Mouse (Mus musculus): ENCODE results near the gene Abcc1. TPM values are rescaled to one million over a fixed set of nuclear protein-coding genes. Genes with fewer than 3 reads are reported as not detected.

Gene Abcc1
- total and polyA plus RNA-seq, 2 experiments from 2014 or later = 5.9 to 15.3 TPM

DNA sequence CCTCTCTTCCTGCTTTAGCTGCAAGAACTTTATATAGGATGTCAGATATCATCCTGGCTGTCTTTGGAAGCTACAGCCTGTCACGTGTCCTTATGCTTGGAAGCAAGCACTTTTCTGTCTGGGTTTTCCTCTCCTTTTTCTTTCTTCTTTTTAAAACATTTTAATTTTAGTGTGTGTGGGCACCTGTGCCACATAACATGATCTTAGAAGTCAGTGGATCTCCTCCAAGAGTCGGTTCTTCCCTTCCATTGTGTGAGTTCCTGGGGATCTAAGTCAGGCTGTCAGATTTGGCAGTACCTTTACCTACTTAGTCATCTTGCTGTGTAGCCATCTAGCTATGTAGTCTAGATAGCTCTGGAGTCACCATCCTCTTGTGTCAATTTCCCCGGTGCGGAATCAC lies 37.9 kb downstream of the Abcc1 start:
- Histone ChIP-seq H3K27ac (ENCODE audit: low read depth, low read length) (no peak overlapping the region), H3K4me1 (ENCODE audit: insufficient read depth) (no peaks in the 10 kb centered on the region), H3K27me3 (ENCODE audit: insufficient read depth, low read length) (no peaks in the 10 kb centered on the region), H3K4me2 (ENCODE audit: low read depth) (no peak overlapping the region), H3K9me3 (ENCODE audit: low read length) (no peaks in the 10 kb centered on the region), H3K36me3 (ENCODE audit: insufficient read depth) (peaks cover 11% of the 10 kb centered on the region; the same call in 1 of the 2 replicates), H3K4me3 (ENCODE audit: low read depth, low read length) (no peak overlapping the region), H3K9ac (no peak overlapping the region)
- DNase-seq (no peak), ATAC-seq (no peak)
- WGBS = 89% methylated on average over 4 of the region's 4 CpGs
- TF ChIP-seq CTCF (IDR thresholded peaks at IDR 0.05; ENCODE audit: low read depth) = no peak

DNA sequence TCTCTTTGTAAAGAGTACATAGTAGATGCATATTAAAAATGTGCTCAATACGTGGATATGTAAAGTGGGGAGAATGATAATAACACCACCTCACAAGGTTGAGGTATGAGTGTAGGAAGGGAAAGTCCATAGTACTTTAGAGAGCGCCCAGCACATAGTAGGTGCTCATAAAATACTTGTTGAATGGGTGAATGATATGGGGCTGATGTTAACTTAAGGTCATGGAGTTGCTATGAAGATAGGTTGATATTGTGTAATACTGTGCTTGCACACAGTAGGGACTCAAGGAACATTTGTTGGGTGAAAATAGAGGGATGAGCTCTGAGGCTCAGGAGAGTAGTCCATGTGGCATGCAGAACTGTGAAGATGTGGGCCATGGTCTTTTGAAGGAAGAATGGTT lies 42.1 kb downstream of the Abcc1 start:
- WGBS = 94% methylated on average over 2 of the region's 2 CpGs

DNA sequence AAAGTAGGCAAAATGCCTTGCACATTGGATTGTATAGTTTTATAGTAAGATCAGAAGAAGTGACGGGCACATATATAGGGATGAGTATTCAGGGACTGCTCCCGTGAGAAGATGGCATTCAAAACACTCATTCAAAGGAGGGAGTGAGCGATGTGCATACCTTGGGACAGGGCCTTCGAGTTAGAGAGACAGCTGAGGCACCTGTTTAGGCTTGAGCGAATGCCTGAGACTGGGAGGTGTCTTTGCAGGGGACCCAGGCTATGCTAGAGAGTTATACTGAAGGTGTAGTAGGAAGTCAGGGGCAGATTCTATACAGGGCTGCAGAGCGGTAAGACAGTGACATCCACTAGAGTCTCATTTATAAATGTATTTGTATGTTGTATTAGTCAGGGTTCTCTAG lies 44.3 kb downstream of the Abcc1 start:
- H3K9me3 ChIP-seq (ENCODE audit: low read length) = no peaks in the 10 kb centered on the region
- ATAC-seq (no peak), DNase-seq (no peak)
- H3K27me3 ChIP-seq (ENCODE audit: insufficient read depth, low read length) = no peaks in the 10 kb centered on the region
- no peak overlapping the region for H3K27ac ChIP-seq (ENCODE audit: low read depth, low read length)
- H3K9ac ChIP-seq = no peak overlapping the region
- no peak overlapping the region for H3K4me3 ChIP-seq (ENCODE audit: low read depth, low read length)
- H3K4me2 ChIP-seq (ENCODE audit: low read depth) = no peak overlapping the region
- H3K36me3 ChIP-seq (ENCODE audit: insufficient read depth) = peaks cover 34% of the 10 kb centered on the region
- no peak for TF ChIP-seq CTCF (IDR thresholded peaks at IDR 0.05; ENCODE audit: low read depth)
- 93% methylated on average over 6 of the region's 6 CpGs for WGBS
- no peaks in the 10 kb centered on the region for H3K4me1 ChIP-seq (ENCODE audit: insufficient read depth)

More for the DNA sequence above, 42.1 kb downstream of the Abcc1 start:
- DNase-seq = no peak
- no peak overlapping the region for H3K4me2 ChIP-seq (ENCODE audit: low read depth)
- H3K36me3 ChIP-seq (ENCODE audit: insufficient read depth) = peaks cover 31% of the 10 kb centered on the region
- no peak overlapping the region for H3K27ac ChIP-seq (ENCODE audit: low read depth, low read length)
- no peak for TF ChIP-seq CTCF (IDR thresholded peaks at IDR 0.05; ENCODE audit: low read depth)
- no peaks in the 10 kb centered on the region for H3K27me3 ChIP-seq (ENCODE audit: insufficient read depth, low read length)
- H3K4me1 ChIP-seq (ENCODE audit: insufficient read depth) = no peaks in the 10 kb centered on the region
- ATAC-seq = no peak
- no peaks in the 10 kb centered on the region for H3K9me3 ChIP-seq (ENCODE audit: low read length)
- no peak overlapping the region for H3K9ac ChIP-seq
- no peak overlapping the region for H3K4me3 ChIP-seq (ENCODE audit: low read depth, low read length)

DNA sequence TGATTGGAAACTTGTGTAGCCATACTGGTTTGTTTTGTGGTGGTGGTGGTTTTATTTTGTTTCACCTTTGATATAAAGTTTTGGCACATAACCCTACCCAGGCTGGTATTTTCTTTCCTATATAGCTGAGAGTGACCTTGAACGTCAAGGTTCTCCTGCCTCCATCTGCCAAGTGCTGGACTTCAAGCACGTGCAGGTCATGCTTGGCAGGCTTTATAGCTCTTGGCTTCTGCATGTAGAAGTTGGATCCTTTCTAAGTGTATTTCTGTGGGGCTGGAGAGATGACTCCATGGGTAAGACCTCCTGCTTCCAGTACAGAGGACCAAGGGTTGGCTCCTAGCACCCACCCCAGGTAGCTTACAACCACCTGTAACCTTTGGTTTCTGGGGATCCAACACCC lies 47.8 kb downstream of the Abcc1 start:
- H3K4me1 ChIP-seq (ENCODE audit: insufficient read depth) = no peaks in the 10 kb centered on the region
- no peak overlapping the region for H3K4me3 ChIP-seq (ENCODE audit: low read depth, low read length)
- H3K9ac ChIP-seq = no peak overlapping the region
- no peaks in the 10 kb centered on the region for H3K27me3 ChIP-seq (ENCODE audit: insufficient read depth, low read length)
- TF ChIP-seq CTCF (IDR thresholded peaks at IDR 0.05; ENCODE audit: low read depth) = no peak
- no peak for DNase-seq
- H3K4me2 ChIP-seq (ENCODE audit: low read depth) = no peak overlapping the region
- peaks cover 56% of the 10 kb centered on the region for H3K36me3 ChIP-seq (ENCODE audit: insufficient read depth)
- 87% methylated on average over 2 of the region's 2 CpGs for WGBS
- H3K27ac ChIP-seq (ENCODE audit: low read depth, low read length) = no peak overlapping the region
- no peaks in the 10 kb centered on the region for H3K9me3 ChIP-seq (ENCODE audit: low read length)
- no peak for ATAC-seq

DNA sequence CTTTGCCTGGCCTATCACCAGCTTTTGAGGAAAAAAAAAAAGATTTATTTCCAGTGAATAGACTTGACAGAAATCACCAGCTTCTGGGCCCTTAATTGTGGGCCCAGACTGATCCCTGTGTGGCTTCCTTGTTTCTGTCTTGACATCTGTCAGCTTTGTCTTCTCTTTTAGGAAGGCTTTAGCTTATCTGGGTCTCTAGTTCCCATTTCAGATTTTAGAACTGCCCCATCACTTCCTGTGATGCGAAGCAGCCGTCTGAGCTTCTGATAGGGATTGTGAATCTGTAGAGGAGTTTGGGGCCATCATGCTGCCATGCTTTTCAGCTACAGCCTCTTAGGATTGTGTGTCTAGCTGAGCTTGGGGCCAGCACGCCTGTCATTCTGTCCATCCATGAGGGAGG lies 48.4 kb downstream of the Abcc1 start:
- H3K9ac ChIP-seq = no peak overlapping the region
- H3K27ac ChIP-seq (ENCODE audit: low read depth, low read length) = no peak overlapping the region
- H3K4me3 ChIP-seq (ENCODE audit: low read depth, low read length) = no peak overlapping the region
- DNase-seq = no peak
- no peaks in the 10 kb centered on the region for H3K4me1 ChIP-seq (ENCODE audit: insufficient read depth)
- peaks cover 49% of the 10 kb centered on the region for H3K36me3 ChIP-seq (ENCODE audit: insufficient read depth)
- TF ChIP-seq CTCF (IDR thresholded peaks at IDR 0.05; ENCODE audit: low read depth) = no peak
- no peaks in the 10 kb centered on the region for H3K9me3 ChIP-seq (ENCODE audit: low read length)
- WGBS = 88% methylated on average over 3 of the region's 3 CpGs
- H3K27me3 ChIP-seq (ENCODE audit: insufficient read depth, low read length) = no peaks in the 10 kb centered on the region
- no peak overlapping the region for H3K4me2 ChIP-seq (ENCODE audit: low read depth)
- ATAC-seq = no peak

DNA sequence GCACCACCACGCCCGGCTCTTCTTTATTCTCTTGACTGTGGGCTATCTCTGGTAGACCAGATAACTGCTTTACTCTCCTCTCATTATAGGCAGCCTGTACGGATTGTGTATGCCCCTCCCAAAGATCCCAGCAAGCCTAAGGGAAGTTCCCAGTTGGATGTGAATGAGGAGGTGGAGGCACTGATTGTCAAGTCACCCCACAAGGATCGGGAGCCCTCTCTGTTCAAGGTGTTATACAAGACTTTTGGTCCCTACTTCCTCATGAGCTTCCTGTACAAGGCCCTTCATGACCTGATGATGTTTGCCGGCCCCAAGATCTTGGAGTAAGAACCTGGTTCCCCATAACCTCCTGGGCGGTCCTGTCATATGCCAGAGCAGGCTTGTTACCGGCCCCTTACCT lies 49.3 kb downstream of the Abcc1 start:
- no peak overlapping the region for H3K4me2 ChIP-seq (ENCODE audit: low read depth)
- ATAC-seq (no peak), DNase-seq (no peak)
- 94% methylated on average over 7 of the region's 7 CpGs for WGBS
- H3K27me3 ChIP-seq (ENCODE audit: insufficient read depth, low read length) = no peaks in the 10 kb centered on the region
- no peak overlapping the region for H3K27ac ChIP-seq (ENCODE audit: low read depth, low read length)
- H3K4me1 ChIP-seq (ENCODE audit: insufficient read depth) = no peaks in the 10 kb centered on the region
- peaks cover 45% of the 10 kb centered on the region for H3K36me3 ChIP-seq (ENCODE audit: insufficient read depth)
- no peak overlapping the region for H3K4me3 ChIP-seq (ENCODE audit: low read depth, low read length)
- no peak for TF ChIP-seq CTCF (IDR thresholded peaks at IDR 0.05; ENCODE audit: low read depth)
- no peak overlapping the region for H3K9ac ChIP-seq
- no peaks in the 10 kb centered on the region for H3K9me3 ChIP-seq (ENCODE audit: low read length)

DNA sequence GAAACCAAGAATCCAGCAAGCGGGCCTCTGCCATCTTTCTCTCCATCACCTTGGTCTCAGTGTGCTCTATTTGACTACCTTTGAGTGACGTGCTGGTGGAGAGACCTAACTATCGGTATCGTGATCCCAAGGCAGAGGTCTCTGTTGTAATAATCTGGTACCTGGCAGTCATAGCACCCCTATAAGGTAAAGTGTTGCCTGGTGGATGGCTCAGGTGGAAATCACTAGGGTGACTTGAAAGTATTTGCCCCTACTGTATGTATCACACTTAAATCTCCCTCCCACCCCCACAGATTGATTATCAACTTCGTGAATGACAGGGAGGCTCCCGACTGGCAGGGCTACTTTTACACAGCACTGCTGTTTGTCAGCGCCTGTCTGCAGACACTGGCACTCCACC lies 49.8 kb downstream of the Abcc1 start:
- no peaks in the 10 kb centered on the region for H3K9me3 ChIP-seq (ENCODE audit: low read length)
- H3K4me1 ChIP-seq (ENCODE audit: insufficient read depth) = no peaks in the 10 kb centered on the region
- no peaks in the 10 kb centered on the region for H3K27me3 ChIP-seq (ENCODE audit: insufficient read depth, low read length)
- no peak overlapping the region for H3K27ac ChIP-seq (ENCODE audit: low read depth, low read length)
- no peak overlapping the region for H3K9ac ChIP-seq
- no peak overlapping the region for H3K4me2 ChIP-seq (ENCODE audit: low read depth)
- no peak for DNase-seq
- TF ChIP-seq CTCF (IDR thresholded peaks at IDR 0.05; ENCODE audit: low read depth) = no peak
- H3K36me3 ChIP-seq (ENCODE audit: insufficient read depth) = peaks cover 40% of the 10 kb centered on the region
- WGBS = 94% methylated on average over 7 of the region's 7 CpGs
- ATAC-seq = no peak
- no peak overlapping the region for H3K4me3 ChIP-seq (ENCODE audit: low read depth, low read length)

DNA sequence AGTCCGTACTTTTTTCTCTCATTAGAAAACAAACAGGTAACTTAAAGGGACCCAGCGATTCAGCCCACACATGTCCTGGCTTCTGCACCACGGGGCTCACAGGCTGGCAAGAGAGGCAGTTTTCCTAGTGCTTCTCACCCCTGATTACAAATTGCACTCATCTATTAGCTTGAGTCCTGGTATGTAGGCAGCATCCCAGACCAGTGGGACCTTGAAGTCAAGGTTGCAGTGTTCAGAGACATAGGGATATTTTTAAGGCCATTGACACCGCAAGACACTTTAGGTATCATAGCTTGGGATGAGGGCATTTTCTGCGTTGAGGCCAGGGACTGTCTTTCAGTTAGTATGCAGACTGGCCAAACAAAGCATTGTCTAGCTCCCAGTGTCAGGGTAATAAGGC lies 51.2 kb downstream of the Abcc1 start:
- H3K27ac ChIP-seq (ENCODE audit: low read depth, low read length) = no peak overlapping the region
- H3K9me3 ChIP-seq (ENCODE audit: low read length) = no peaks in the 10 kb centered on the region
- no peak overlapping the region for H3K4me3 ChIP-seq (ENCODE audit: low read depth, low read length)
- no peaks in the 10 kb centered on the region for H3K27me3 ChIP-seq (ENCODE audit: insufficient read depth, low read length)
- H3K9ac ChIP-seq = no peak overlapping the region
- DNase-seq (no peak), ATAC-seq (no peak)
- H3K4me1 ChIP-seq (ENCODE audit: insufficient read depth) = no peaks in the 10 kb centered on the region
- H3K36me3 ChIP-seq (ENCODE audit: insufficient read depth) = peaks cover 31% of the 10 kb centered on the region
- H3K4me2 ChIP-seq (ENCODE audit: low read depth) = no peak overlapping the region
- WGBS = 94% methylated on average over 5 of the region's 5 CpGs
- TF ChIP-seq CTCF (IDR thresholded peaks at IDR 0.05; ENCODE audit: low read depth) = no peak
